Mouse (Mus musculus) forebrain, embryonic 16.5 days (tissue): ENCODE data around the gene Ifrd2. TPM values are rescaled to one million over a fixed set of nuclear protein-coding genes. Genes with fewer than 3 reads are reported as not detected.

Experiments
- ATAC-seq: fragments of 200-750 bp; cut with Nextera tagmentation; 2 replicates; pipeline ENCODE4 v1.8.0; 2017; ENCODE audit warnings: mild to moderate bottlenecking, moderate library complexity
- H3K27ac ChIP-seq: fragments of 300-500 bp; sonication (generic); 2 replicates; pipeline ENCODE4 v1.5.1; 2014; ENCODE audit warnings: low read length, control low read depth
- H3K27me3 ChIP-seq: fragments of 300-500 bp; sonication (generic); replicated peaks from 2 replicates; pipeline ENCODE4 v1.6.1; 2014; ENCODE audit warnings: low read length; ENCODE audit not compliant: control insufficient read depth, insufficient read depth
- H3K36me3 ChIP-seq: fragments of 300-500 bp; sonication (generic); 2 replicates; pipeline ENCODE4 v1.6.1; 2014; ENCODE audit not compliant: control insufficient read depth, insufficient read depth
- H3K4me1 ChIP-seq: fragments of 300-500 bp; sonication (generic); replicated peaks from 2 replicates; pipeline ENCODE4 v1.6.1; 2014; ENCODE audit warnings: low read length; ENCODE audit not compliant: control insufficient read depth, insufficient read depth
- H3K4me2 ChIP-seq: fragments of 300-500 bp; sonication (generic); 2 replicates; pipeline ENCODE4 v1.6.1; 2014; ENCODE audit warnings: mild to moderate bottlenecking, low read length, control low read depth
- H3K4me3 ChIP-seq: fragments of 300-500 bp; sonication (generic); replicated peaks from 2 replicates; pipeline ENCODE4 v1.5.1; 2014; ENCODE audit warnings: mild to moderate bottlenecking, low read length, control low read depth
- H3K9ac ChIP-seq: fragments of 300-500 bp; sonication (generic); replicated peaks from 2 replicates; pipeline ENCODE4 v1.6.1; 2014; ENCODE audit warnings: low read depth, low read length, control low read depth
- H3K9me3 ChIP-seq: fragments of 300-500 bp; sonication (generic); 2 replicates; pipeline ENCODE4 v1.6.1; 2016; ENCODE audit warnings: low read length; ENCODE audit not compliant: control insufficient read depth
- WGBS: fragments of 180-500 bp; shearing (Covaris S2); extraction: QIAGEN DNeasy Blood & Tissue Kit; methylation state at CpG from one replicate; pipeline ENCODE4 v1.1.7; 2014; 5-methylcytosine and 5-hydroxymethylcytosine counted together
- polyA plus RNA-seq: library from polyadenylated mRNA; unstranded; fragments of >200 nt; fragmentation: Nextera tagmentation; extraction: Ambion mirVana; gene quantifications from 2 replicates; pipeline ENCODE4 v1.2.1, GENCODE M21; 2015

Ifrd2 gene
- polyA plus RNA-seq, 1 experiment from 2014 or later = 16.8 TPM

GRCm38 (mm10) chr9:107624951-107625350 lies 37.5 kb downstream of the Ifrd2 start:
- ATAC-seq = no peak
- Histone ChIP-seq H3K9me3 (no peaks in the 10 kb centered on the region), H3K4me1 (peaks cover 43% of the 10 kb centered on the region), H3K4me2 (no peak overlapping the region), H3K27ac (no peak overlapping the region), H3K27me3 (no peaks in the 10 kb centered on the region), H3K9ac (no peak overlapping the region), H3K36me3 (no peaks in the 10 kb centered on the region), H3K4me3 (no peak overlapping the region)
- 87% methylated on average over 3 of the region's 3 CpGs for WGBS

GRCm38 (mm10) chr9:107625351-107626128 lies 38.1 kb downstream of the Ifrd2 start:
- H3K9ac ChIP-seq = no peak overlapping the region
- no peaks in the 10 kb centered on the region for H3K27me3 ChIP-seq
- no peaks in the 10 kb centered on the region for H3K36me3 ChIP-seq
- 81% methylated on average over 12 of the region's 12 CpGs for WGBS
- no peak for ATAC-seq
- no peak overlapping the region for H3K4me2 ChIP-seq
- H3K9me3 ChIP-seq = no peaks in the 10 kb centered on the region
- no peak overlapping the region for H3K4me3 ChIP-seq
- peaks cover 49% of the 10 kb centered on the region for H3K4me1 ChIP-seq
- peak overlapping the region; percentile 92 for H3K27ac ChIP-seq

DNA sequence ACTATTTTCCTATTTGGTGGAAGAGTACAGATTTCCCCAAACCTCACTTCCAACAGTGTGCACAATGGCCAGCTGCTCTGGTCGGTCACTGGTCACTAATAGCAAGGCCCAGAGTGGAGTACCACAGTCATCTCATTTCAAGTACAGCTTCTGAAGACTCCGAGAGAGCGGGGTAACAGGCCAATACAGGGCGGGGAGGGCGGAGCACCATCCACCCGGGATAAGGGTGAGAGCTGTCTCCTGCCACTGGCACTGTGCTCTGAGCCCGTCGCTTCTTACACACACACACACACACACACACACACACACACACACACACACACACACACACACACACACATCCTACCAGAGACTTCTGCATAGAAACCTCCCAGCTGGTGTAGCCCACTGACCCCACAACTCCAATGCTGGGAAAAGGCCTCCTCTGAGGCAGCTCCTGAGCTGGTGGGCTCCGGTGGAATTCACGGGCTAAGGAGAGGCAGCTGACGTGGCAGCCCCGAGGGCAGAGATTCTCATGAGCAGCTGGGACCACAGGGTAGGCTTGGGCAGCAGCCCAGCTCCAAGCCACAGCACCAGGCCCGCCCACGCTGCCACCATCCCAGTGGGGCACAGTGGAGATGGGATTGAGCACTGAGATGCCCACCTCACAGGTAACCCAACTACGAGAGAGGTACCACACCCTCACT lies 38.9 kb downstream of the Ifrd2 start:
- H3K36me3 ChIP-seq = no peaks in the 10 kb centered on the region
- no peaks in the 10 kb centered on the region for H3K9me3 ChIP-seq
- peak overlapping the region; percentile 92 for H3K27ac ChIP-seq
- ATAC-seq = peak; percentile 59
- WGBS = 29% methylated on average over 13 of the region's 15 CpGs
- no peaks in the 10 kb centered on the region for H3K27me3 ChIP-seq
- H3K9ac ChIP-seq = peak overlapping the region; percentile 56
- H3K4me1 ChIP-seq = peaks cover 57% of the 10 kb centered on the region
- peak overlapping the region; percentile 25 for H3K4me2 ChIP-seq
- H3K4me3 ChIP-seq = peak overlapping the region; percentile 14; the same call in 1 of the 2 replicates

GRCm38 (mm10) chr9:107626844-107627277 lies 39.4 kb downstream of the Ifrd2 start:
- Histone ChIP-seq H3K4me1 (peaks cover 62% of the 10 kb centered on the region), H3K4me3 (peak overlapping the region; percentile 14; the same call in 1 of the 2 replicates), H3K9ac (peak overlapping the region; percentile 56), H3K4me2 (peak overlapping the region; percentile 25), H3K9me3 (no peaks in the 10 kb centered on the region), H3K36me3 (no peaks in the 10 kb centered on the region), H3K27me3 (no peaks in the 10 kb centered on the region), H3K27ac (peak overlapping the region; percentile 92)
- ATAC-seq = peak; percentile 73
- WGBS = 0% methylated on average over 2 of the region's 2 CpGs

DNA sequence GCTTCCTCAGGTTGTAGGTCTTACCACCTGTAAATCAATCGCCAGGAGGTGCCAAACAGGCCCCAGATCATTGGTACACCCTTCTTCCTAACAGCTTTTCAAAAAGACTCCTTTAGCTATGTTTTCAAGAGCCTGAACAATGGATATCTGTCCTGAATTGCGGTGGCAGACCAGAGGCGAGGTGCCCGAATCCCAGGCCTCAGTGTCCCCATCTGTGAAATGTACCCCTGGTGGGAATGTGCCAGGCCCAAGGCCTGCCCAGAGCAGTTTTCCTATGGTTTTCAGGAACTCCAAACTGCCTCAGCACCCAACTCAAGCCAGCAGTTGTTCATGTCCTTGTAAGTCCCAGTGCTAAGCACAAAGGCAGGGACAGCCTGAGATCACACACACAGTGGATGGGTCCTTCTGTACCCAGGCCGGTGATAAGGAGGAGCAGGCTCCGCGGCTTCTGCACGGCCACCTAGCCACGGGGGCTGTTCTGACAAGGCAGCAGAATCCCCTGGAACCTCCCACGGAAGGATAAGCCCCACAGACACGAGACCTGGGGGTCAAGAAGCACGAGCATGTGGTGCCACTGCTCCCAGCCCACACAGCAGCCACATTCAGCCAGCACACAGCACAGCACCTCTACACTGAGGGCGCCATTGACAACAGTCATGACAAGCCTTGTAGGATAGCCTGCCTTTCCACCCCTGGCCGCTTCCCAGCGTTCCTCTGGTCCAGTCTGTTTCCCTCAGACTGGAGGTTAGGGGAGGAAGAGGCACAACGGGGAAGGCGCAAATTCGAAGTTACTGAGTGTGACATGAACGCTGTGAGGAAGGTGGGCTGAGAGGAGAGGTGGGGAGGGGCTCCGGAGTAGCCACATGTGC lies 40.2 kb downstream of the Ifrd2 start:
- no peak overlapping the region for H3K4me3 ChIP-seq
- WGBS = 12% methylated on average over 20 of the region's 20 CpGs

DNA sequence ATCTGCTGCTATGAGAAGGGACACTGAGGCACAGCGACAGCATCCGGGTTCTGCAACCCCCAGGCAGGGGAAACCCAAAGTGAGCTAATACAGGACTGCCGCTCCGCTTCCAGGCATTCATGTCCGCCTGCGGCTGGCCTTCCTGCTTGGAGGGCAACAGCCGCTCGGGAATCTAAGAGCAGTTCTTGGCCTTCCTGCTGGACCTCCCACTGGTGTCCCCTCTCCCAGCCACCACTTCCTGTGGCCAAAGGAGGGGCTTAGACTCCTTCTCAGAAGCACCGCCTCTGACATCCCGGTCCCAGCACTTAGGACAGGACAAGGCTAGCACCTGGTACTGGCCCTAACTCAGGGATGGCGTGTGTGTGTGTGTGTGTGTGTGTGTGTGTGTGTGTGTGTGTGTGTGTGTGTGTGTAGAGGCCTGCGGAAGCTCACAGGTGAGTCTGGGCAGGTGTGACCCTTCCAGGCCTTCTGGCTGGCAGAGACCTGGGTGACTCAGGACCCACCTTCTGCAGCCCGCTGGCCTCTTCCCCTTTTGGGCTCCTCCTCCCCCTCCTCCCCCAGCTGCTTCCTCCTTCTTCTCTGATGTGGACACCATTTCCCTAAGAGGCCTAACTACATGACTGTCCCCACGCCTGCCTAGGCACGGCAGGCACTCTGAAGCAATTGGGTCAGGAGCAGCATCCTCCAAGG lies 41.4 kb downstream of the Ifrd2 start:
- peak overlapping the region; percentile 92 for H3K27ac ChIP-seq
- WGBS = 34% methylated on average over 14 of the region's 15 CpGs
- H3K36me3 ChIP-seq = no peaks in the 10 kb centered on the region
- H3K27me3 ChIP-seq = no peaks in the 10 kb centered on the region
- ATAC-seq = no peak
- H3K9ac ChIP-seq = peak overlapping the region; percentile 20
- 0 out of 2 replicates have a peak overlapping the region, but pooled peaks have one; percentile 2 for H3K4me2 ChIP-seq
- H3K9me3 ChIP-seq = no peaks in the 10 kb centered on the region
- no peak overlapping the region for H3K4me3 ChIP-seq
- peaks cover 76% of the 10 kb centered on the region for H3K4me1 ChIP-seq

More for the DNA sequence above, 40.2 kb downstream of the Ifrd2 start:
- Histone ChIP-seq H3K4me1 (peaks cover 70% of the 10 kb centered on the region), H3K27me3 (no peaks in the 10 kb centered on the region), H3K4me2 (peak overlapping the region; percentile 25), H3K9ac (peak overlapping the region; percentile 56), H3K27ac (peak overlapping the region; percentile 92), H3K9me3 (no peaks in the 10 kb centered on the region), H3K36me3 (no peaks in the 10 kb centered on the region)
- no peak for ATAC-seq

GRCm38 (mm10) chr9:107629411-107629730 lies 41.9 kb downstream of the Ifrd2 start:
- no peaks in the 10 kb centered on the region for H3K9me3 ChIP-seq
- H3K27ac ChIP-seq = peak overlapping the region; percentile 88
- no peaks in the 10 kb centered on the region for H3K27me3 ChIP-seq
- 29% methylated on average over 4 of the region's 4 CpGs for WGBS
- peaks cover 78% of the 10 kb centered on the region for H3K4me1 ChIP-seq
- no peak overlapping the region for H3K4me3 ChIP-seq
- H3K36me3 ChIP-seq = no peaks in the 10 kb centered on the region
- peak overlapping the region; percentile 20; the same call in 1 of the 2 replicates for H3K9ac ChIP-seq
- H3K4me2 ChIP-seq = 0 out of 2 replicates have a peak overlapping the region, but pooled peaks have one; percentile 2
- no peak for ATAC-seq

GRCm38 (mm10) chr9:107629901-107630425 lies 42.5 kb downstream of the Ifrd2 start:
- peak overlapping the region; percentile 31 for H3K4me2 ChIP-seq
- WGBS = 5% methylated on average over 14 of the region's 14 CpGs
- no peaks in the 10 kb centered on the region for H3K27me3 ChIP-seq
- no peaks in the 10 kb centered on the region for H3K36me3 ChIP-seq
- H3K4me1 ChIP-seq = peaks cover 82% of the 10 kb centered on the region
- H3K9me3 ChIP-seq = no peaks in the 10 kb centered on the region
- H3K27ac ChIP-seq = peak overlapping the region; percentile 88
- H3K4me3 ChIP-seq = 0 out of 2 replicates have a peak overlapping the region, but pooled peaks have one; percentile 1
- peak overlapping the region; percentile 31 for H3K9ac ChIP-seq
- no peak for ATAC-seq
